Mouse (Mus musculus) CH12.LX (cell line): Measurements from ENCODE around the gene Itgb3bp. TPM values are rescaled to one million over a fixed set of nuclear protein-coding genes. Genes with fewer than 3 reads are reported as not detected.

Experiments used
- DNase-seq: peaks from one replicate; pipeline ENCODE4 v3.0.0-alpha.2; 2013; ENCODE audit errors: extremely low read depth
- H3K27ac ChIP-seq: 2 replicates; pipeline ENCODE4 v1.5.1; 2012; ENCODE audit warnings: low read depth, mild to moderate bottlenecking, control low read depth, moderate library complexity; ENCODE audit not compliant: insufficient read depth
- H3K27me3 ChIP-seq: replicated peaks from 2 replicates; pipeline ENCODE3; 2012; ENCODE audit warnings: inconsistent platforms
- H3K36me3 ChIP-seq, 2 experiments: replicated peaks in 1 of 2; 2 replicates each; pipeline versions ENCODE3 to v1.6.1; 2012; ENCODE audit warnings: inconsistent platforms in 1 of 2, low read length in 1 of 2, mild to moderate bottlenecking in 1 of 2, mixed read lengths in 1 of 2, moderate library complexity in 1 of 2; ENCODE audit not compliant: control insufficient read depth in 1 of 2, insufficient read depth in 1 of 2
- H3K4me1 ChIP-seq, 2 experiments: 2 replicates each; pipeline ENCODE4 v1.6.1; 2012; ENCODE audit warnings: inconsistent platforms in 1 of 2, moderate library complexity in 1 of 2; ENCODE audit not compliant: insufficient read depth in 2 of 2, control insufficient read depth in 1 of 2
- H3K4me2 ChIP-seq: 2 replicates; pipeline ENCODE4 v1.6.1; 2012; ENCODE audit warnings: low read depth, mild to moderate bottlenecking, control low read depth; ENCODE audit not compliant: poor library complexity, insufficient read depth, severe bottlenecking
- H3K4me3 ChIP-seq, 3 experiments: fragments of 150-350 bp in 1 of 3; sonication (generic) in 1 of 3; replicated peaks in 1 of 3; 2 replicates each; pipeline versions ENCODE3 to v1.5.1; 2011 to 2012; ENCODE audit warnings: low read depth in 2 of 3, low read length in 2 of 3, mild to moderate bottlenecking in 2 of 3, moderate library complexity in 2 of 3, control low read depth in 1 of 3, improper control_type of control experiment in 1 of 3, inconsistent platforms in 1 of 3, mixed read lengths in 1 of 3; ENCODE audit not compliant: poor library complexity in 1 of 3
- H3K79me2 ChIP-seq: replicated peaks from 2 replicates; pipeline ENCODE4 v1.6.1; 2012; ENCODE audit warnings: mild to moderate bottlenecking, moderate library complexity; ENCODE audit not compliant: control insufficient read depth, poor library complexity, insufficient read depth, severe bottlenecking; ENCODE audit errors: extremely low read depth
- H3K9ac ChIP-seq: 2 replicates; pipeline ENCODE4 v1.6.1; 2012; ENCODE audit warnings: low read depth, mild to moderate bottlenecking, control low read depth, moderate library complexity; ENCODE audit not compliant: insufficient read depth
- H3K9me3 ChIP-seq: replicated peaks from 2 replicates; pipeline ENCODE3; 2012; ENCODE audit warnings: low read length, inconsistent platforms, mixed read lengths
- BHLHE40 ChIP-seq: IDR thresholded peaks from 2 replicates; pipeline ENCODE4 v1.6.1; 2011; ENCODE audit warnings: mild to moderate bottlenecking, low read depth, low read length, improper control_type of control experiment
- CTCF ChIP-seq, 2 experiments: IDR thresholded peaks in 1 of 2; conservative IDR thresholded peaks in 1 of 2; 2 replicates each; pipeline ENCODE4 v1.5.1; 2011 to 2012; ENCODE audit warnings: low read depth in 2 of 2, low read length in 2 of 2, improper control_type of control experiment in 1 of 2, inconsistent platforms in 1 of 2, mild to moderate bottlenecking in 1 of 2, moderate library complexity in 1 of 2
- E2F4 ChIP-seq: IDR thresholded peaks from 2 replicates; pipeline ENCODE4 v1.6.1; 2011; ENCODE audit warnings: low read depth, low read length, improper control_type of control experiment; ENCODE audit not compliant: insufficient replicate concordance
- GABPA ChIP-seq: IDR thresholded peaks from 2 replicates; pipeline ENCODE4 v1.6.1; 2012; ENCODE audit warnings: low read depth, low read length, improper control_type of control experiment, inconsistent platforms; ENCODE audit not compliant: insufficient replicate concordance
- HCFC1 ChIP-seq: IDR thresholded peaks from 2 replicates; pipeline ENCODE4 v1.6.1; 2012; ENCODE audit warnings: low read depth, mild to moderate bottlenecking, inconsistent platforms, low read length, improper control_type of control experiment
- JUN ChIP-seq: IDR thresholded peaks from 2 replicates; pipeline ENCODE4 v1.6.1; 2011; ENCODE audit warnings: low read depth, mild to moderate bottlenecking, low read length, improper control_type of control experiment, moderate library complexity; ENCODE audit not compliant: insufficient read depth
- JUND ChIP-seq: conservative IDR thresholded peaks from 2 replicates; pipeline ENCODE4 v1.6.1; 2011; ENCODE audit warnings: low read depth, low read length, improper control_type of control experiment
- KAT2A ChIP-seq: IDR thresholded peaks from 2 replicates; pipeline ENCODE4 v1.6.1; 2012; ENCODE audit warnings: low read length, improper control_type of control experiment, inconsistent platforms; ENCODE audit not compliant: insufficient replicate concordance
- MAFK ChIP-seq: IDR thresholded peaks from 2 replicates; pipeline ENCODE4 v1.6.1; 2011; ENCODE audit warnings: low read length, improper control_type of control experiment; ENCODE audit not compliant: insufficient replicate concordance
- MAX ChIP-seq: IDR thresholded peaks from 2 replicates; pipeline ENCODE4 v1.6.1; 2011; ENCODE audit warnings: low read length, improper control_type of control experiment
- MXI1 ChIP-seq: IDR thresholded peaks from 2 replicates; pipeline ENCODE4 v1.6.1; 2011; ENCODE audit warnings: mild to moderate bottlenecking, low read depth, low read length, improper control_type of control experiment
- PAX5 ChIP-seq: IDR thresholded peaks from 2 replicates; pipeline ENCODE4 v1.6.1; 2012; ENCODE audit warnings: low read length, inconsistent platforms, mixed read lengths
- TCF12 ChIP-seq: IDR thresholded peaks from 2 replicates; pipeline ENCODE4 v1.6.1; 2014; ENCODE audit warnings: low read depth, mild to moderate bottlenecking, inconsistent platforms, low read length, improper control_type of control experiment
- UBTF ChIP-seq: IDR thresholded peaks from 2 replicates; pipeline ENCODE4 v1.6.1; 2012; ENCODE audit warnings: low read depth, mild to moderate bottlenecking, inconsistent platforms, low read length, improper control_type of control experiment, moderate library complexity
- ZKSCAN1 ChIP-seq: IDR thresholded peaks from 2 replicates; pipeline ENCODE4 v1.6.1; 2012; ENCODE audit warnings: low read depth, inconsistent platforms, low read length, improper control_type of control experiment, borderline replicate concordance
- ZNF384 ChIP-seq: IDR thresholded peaks from 2 replicates; pipeline ENCODE4 v1.6.1; 2012; ENCODE audit warnings: low read depth, low read length, improper control_type of control experiment, inconsistent platforms
- dilution Hi-C: fragments of 300-500 bp; cut with MboI; formaldehyde crosslinking; loops from 2 replicates; pipeline ENCODE4 v1.14.3; 2020; ENCODE audit warnings: low sequenced_read_pairs; ENCODE audit not compliant: extremely low pct_unique_long_range_greater_than_20kb, extremely low pct_ligation_motif_present
- in situ Hi-C: fragments of 300-500 bp; cut with MboI; formaldehyde crosslinking; loops from 3 replicates; pipeline ENCODE4 v1.14.3; 2019; ENCODE audit warnings: low sequenced_read_pairs, low pct_ligation_motif_present, low pct_unique_long_range_greater_than_20kb, mixed read lengths
- polyA plus RNA-seq: library from polyadenylated mRNA; unstranded; fragments of >175 nt; gene quantifications from 2 replicates; pipeline ENCODE4 v1.2.1, GENCODE M21; 2012; ENCODE audit warnings: low read depth; ENCODE audit not compliant: insufficient read length
- total RNA-seq, 2 experiments: library from RNA; depleted of rRNA; stranded (reverse); fragments of 300-350 nt in 1 of 2; fragments of >200 nt in 1 of 2; gene quantifications; 2 replicates each; pipeline ENCODE4 v1.2.3; 2012 to 2014

The Itgb3bp gene
- total and polyA plus RNA-seq, 3 experiments: 9.9 to 29.1 (median 22.0) TPM

DNA sequence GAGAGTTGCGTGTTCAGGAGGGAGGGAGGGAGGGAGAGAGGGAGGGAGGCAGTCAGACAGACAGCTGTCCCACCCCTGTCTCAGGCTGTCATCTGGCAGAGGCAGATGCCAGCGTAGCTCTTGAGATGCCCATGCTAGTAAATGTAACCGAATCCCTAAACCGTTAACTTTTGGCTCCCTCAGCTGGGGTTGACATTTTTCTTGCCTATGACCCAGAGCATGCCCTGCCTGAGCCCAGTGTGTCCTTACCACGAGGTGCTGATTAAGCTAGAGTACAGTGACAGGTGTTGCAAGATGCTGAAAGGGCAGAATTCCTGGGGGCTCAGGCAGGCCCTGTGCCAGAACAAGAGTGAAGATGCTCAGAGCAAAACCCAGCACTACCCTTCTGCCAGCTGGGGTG is 44.8 kb upstream of the Itgb3bp start:
- DNase-seq: no peak
- no peaks in the 10 kb centered on the region for H3K27me3 ChIP-seq
- TF ChIP-seq MAFK (no peak), E2F4 (no peak), BHLHE40 (no peak), TCF12 (no peak), ZKSCAN1 (no peak), CTCF (conservative IDR thresholded peaks at IDR 0.05 in 1 of 2, IDR thresholded peaks at IDR 0.05 in 1 of 2; ENCODE audit: low read depth in 2 of 2, low read length in 2 of 2) (no peak), ZNF384 (no peak)
- TF ChIP-seq, all 38 proteins: peak for 0
- Histone ChIP-seq H3K9ac (no peak overlapping the region), H3K4me3 (no peak overlapping the region), H3K9me3 (no peaks in the 10 kb centered on the region), H3K79me2 (no peaks in the 10 kb centered on the region), H3K27ac (no peak overlapping the region), H3K4me1 (no peaks in the 10 kb centered on the region), H3K36me3 (peaks cover 6 to 57% of the 10 kb centered on the region in 2 experiments), H3K4me2 (no peak overlapping the region)
- dilution Hi-C loops (no loop called here), in situ Hi-C loops (no loop called here)

DNA sequence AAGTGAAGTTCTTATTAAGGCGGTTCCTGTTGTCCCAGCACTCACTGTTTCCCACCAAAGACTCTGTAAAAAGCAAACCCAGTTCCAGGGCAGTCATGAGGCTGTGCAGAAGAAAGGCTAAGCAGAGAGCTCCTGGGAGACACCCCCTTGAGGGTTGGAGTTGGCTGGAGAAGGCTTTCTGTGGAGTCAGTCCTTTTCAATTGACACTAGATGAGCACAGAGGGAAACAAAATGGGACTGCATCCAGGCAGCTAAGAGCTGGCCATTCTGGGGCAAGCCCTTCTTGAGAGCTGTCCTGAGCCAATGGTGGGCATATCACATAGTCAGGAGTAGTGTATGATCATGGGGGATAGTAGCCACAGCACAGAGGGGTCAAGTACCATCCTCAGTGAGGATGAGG is 44.3 kb upstream of the Itgb3bp start:
- Histone ChIP-seq H3K79me2 (no peaks in the 10 kb centered on the region), H3K4me2 (no peak overlapping the region), H3K9ac (no peak overlapping the region), H3K9me3 (no peaks in the 10 kb centered on the region), H3K4me3 (no peak overlapping the region), H3K4me1 (no peaks in the 10 kb centered on the region), H3K36me3 (peaks cover 6 to 61% of the 10 kb centered on the region in 2 experiments), H3K27ac (no peak overlapping the region), H3K27me3 (no peaks in the 10 kb centered on the region)
- DNase-seq: no peak
- dilution Hi-C loops (no loop called here), in situ Hi-C loops (no loop called here)
- TF ChIP-seq UBTF (no peak), PAX5 (no peak), JUND (no peak), GABPA (no peak), ZKSCAN1 (no peak), HCFC1 (no peak), JUN (no peak), MXI1 (no peak), MAX (no peak), E2F4 (no peak), KAT2A (no peak)
